Mouse (Mus musculus) thymus, postnatal 0 days (tissue): ENCODE results near the gene Wnk4. TPM values are rescaled to one million over a fixed set of nuclear protein-coding genes. Genes with fewer than 3 reads are reported as not detected.
A peak's percentile ranks its signal among the peaks of the same experiment; 100 is the strongest.

Source experiments
- DNase-seq: peaks from one replicate; pipeline ENCODE4 v3.0.0-alpha.2; 2015; ENCODE audit warnings: low spot score
- polyA plus RNA-seq: library from polyadenylated mRNA; unstranded; fragments of >200 nt; fragmentation: Nextera tagmentation; extraction: Ambion mirVana; gene quantifications from 2 replicates; pipeline ENCODE4 v1.2.1, GENCODE M21; 2015

The Wnk4 gene
- polyA plus RNA-seq, 1 experiment from 2014 or later, result 2.1 TPM

- DNase-seq, result no peak
Measured at GRCm38 (mm10) chr11:101238071-101238647, 22.2 kb upstream of the Wnk4 start.

- DNase-seq, result no peak
Measured at GRCm38 (mm10) chr11:101245071-101245470, 15.3 kb upstream of the Wnk4 start.

- peak; percentile 37 for DNase-seq
Measured at GRCm38 (mm10) chr11:101245855-101246701, 14.3 kb upstream of the Wnk4 start, which contains the start of gene Ramp2. TSS of gene Ramp2 (plus strand) at chr11:101246028.

DNA sequence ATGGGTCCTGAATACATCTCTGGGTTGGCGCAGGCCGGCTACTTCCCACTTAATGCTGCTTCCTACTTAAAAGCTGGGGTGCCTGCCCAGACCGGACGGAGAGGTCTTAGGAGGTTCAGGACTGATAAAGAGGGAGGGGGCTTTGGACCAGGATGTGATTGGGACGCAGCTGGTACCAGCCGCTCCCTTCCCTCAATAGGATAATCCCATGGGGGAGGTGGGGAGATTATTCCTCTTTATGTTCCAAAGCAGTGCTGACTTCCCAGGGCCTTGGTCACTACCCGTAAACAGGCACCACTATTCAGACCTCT is 13.7 kb upstream of the Wnk4 start:
- no peak for DNase-seq

DNA sequence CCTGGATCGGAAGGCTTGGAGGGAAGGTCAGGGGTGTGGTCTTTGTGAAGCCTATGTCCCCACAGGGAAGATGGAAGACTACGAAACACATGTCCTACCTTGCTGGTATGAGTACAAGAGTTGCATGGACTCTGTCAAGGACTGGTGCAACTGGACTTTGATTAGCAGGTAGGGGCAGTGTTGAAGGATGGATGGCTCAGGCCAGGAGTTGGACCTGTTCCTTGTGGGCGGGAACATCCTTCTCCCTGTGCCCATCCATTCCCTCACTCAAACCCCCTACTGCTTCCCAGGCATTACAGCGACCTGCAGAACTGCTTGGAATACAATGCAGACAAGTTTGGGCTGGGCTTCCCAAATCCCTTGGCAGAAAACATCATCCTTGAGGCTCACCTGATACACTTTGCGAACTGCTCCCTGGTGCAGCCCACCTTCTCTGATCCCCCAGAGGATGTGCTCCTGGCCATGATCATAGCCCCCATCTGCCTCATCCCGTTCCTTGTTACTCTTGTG is 12.8 kb upstream of the Wnk4 start:
- DNase-seq, result no peak

GRCm38 (mm10) chr11:101248258-101248994 is 11.9 kb upstream of the Wnk4 start:
- peak; percentile 61 for DNase-seq

- no peak for DNase-seq
Measured at GRCm38 (mm10) chr11:101251031-101251430, 9.3 kb upstream of the Wnk4 start.

DNA sequence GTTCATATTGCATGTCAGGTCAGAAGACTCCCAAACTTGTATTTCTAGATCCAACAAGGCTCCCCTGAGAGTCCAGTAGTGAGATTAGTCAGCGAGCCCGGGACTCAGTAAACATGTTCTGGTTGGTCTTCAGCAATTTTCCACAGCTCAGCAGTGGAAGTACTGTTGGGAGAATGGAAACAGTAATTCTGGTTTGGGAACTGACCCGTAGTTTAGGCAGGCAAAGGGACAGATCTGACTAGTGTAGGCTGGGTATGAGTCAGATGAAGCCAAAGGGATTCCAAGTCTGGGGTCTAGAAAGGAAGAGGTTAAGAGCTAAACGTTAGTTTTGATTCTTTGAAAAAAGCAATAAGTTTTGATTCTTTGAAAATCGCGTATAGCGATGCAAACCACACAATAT is 7.4 kb upstream of the Wnk4 start:
- DNase-seq, result no peak

GRCm38 (mm10) chr11:101253613-101254389 is 6.6 kb upstream of the Wnk4 start, which contains the start of gene Vps25:
TSS of gene Vps25 (plus strand) at chr11:101253707.
- DNase-seq, result peak; percentile 87

DNA sequence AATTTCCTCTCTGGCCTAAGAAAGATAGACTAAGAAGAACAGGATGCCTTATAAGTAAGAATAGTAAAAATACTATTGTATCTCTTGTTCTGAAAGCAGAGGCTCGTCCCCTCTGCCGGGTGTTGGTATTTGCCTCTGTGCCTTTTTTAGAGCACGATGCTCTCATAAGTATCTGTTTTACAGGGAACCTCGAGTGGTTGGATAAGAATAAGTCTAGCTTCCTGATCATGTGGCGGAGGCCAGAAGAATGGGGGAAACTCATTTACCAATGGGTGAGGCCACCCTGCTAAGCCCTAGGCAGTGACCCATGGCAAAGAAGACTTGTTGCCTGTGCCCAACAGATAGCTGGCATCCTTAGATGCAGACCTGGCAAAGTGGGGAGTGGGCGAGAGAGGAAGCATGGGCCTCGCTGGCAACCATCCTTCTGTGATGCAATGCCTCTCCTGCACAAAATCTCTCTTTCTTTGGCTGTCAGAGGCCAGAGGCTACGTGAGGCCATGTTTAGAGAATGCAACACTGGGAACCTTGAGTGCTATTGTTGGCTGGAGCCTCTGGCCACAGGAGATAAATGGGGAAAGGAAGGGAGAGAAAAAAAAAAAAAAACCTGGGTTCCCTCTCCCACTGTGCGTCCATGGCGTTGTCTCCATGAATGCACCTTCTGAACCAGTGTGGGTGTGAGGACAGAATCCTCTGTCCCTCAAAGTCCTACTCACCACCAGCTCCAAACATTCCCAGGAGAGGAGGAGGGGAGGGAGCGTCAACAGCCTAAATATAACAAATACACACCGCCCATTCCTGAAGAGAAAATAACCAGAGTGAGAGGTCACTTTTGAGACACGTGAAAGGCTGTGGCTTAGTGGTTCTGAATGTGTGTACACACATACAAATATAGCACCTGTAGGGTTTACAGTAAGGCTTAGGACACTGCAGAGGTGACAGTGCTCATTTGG is 4.3 kb upstream of the Wnk4 start:
- no peak for DNase-seq

DNA sequence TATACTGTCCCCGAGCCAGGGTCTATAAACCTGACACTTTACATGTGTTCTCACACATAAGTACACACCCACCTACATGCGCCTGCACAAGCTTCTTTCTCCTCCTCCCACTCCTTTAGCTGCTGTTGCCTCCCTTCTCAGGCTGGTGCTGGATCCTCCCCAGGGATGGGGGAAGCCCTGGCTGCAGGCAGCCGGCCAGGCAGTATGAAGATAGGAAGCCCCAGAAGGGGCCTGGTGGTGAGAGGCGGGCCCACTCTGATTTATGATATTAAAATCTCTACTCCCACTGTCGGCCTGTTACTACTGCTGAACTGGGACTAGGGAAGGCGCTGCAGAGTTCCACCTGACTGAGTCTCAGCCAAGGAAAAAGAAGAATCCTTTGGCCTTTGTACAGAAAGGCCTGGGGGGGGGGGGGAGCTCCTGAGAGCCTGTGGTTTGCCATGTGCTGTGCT is 1.1 kb upstream of the Wnk4 start:
- DNase-seq, result no peak

DNA sequence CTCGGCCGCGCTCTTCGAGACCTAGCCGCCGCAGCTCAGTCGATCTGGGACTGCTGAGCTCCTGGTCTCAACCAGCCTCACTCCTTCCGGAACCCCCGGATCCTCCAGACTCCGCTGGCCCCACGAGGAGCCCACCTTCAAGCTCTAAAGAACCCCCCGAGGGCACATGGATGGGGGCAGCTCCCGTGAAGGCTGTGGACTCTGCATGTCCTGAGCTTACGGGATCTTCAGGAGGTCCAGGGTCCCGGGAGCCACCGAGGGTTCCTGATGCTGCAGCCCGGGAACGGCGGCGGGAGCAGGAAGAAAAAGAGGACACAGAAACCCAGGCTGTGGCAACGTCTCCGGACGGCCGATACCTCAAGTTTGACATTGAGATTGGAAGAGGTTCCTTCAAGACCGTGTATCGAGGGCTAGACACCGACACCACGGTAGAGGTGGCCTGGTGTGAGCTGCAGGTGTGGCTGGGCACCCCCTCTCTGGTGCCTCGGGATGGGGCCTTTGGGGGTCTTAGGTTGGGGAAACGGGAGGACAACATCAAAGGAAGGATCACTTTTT is 536 bp downstream of the Wnk4 start:
- no peak for DNase-seq

DNA sequence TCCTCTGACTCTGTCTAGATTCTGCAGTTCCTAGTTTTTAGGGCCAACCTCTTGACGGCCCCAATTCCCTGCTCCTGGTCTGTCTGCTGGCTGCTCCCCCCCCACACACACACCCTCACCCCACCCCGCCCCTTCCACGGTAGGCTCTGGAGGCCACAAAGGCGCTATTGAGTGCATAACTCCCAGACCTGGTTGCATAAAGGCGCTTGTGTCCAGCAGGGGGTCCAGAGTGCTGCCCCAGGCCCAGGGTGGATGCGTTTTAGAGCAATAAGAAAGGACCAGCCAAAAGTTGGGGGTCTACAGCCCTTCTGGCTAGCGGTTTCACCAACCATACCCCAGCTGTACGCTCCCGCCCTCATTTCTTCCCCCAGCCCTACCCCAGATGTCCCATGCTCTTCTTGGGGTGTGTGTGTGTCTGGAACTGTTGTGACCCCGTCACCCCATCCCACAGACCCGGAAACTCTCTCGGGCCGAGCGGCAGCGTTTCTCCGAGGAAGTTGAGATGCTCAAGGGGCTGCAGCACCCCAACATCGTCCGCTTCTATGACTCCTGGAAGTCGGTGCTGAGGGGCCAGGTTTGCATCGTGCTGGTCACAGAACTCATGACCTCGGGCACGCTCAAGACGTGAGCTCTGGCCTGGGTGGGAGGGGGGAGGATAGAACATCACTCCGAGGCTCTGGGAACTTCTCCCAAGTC is 2.1 kb downstream of the Wnk4 start:
- DNase-seq, result no peak

GRCm38 (mm10) chr11:101263138-101263988 is 3.0 kb downstream of the Wnk4 start:
- no peak for DNase-seq

- no peak for DNase-seq
Measured at GRCm38 (mm10) chr11:101263989-101264280, 3.6 kb downstream of the Wnk4 start.

DNA sequence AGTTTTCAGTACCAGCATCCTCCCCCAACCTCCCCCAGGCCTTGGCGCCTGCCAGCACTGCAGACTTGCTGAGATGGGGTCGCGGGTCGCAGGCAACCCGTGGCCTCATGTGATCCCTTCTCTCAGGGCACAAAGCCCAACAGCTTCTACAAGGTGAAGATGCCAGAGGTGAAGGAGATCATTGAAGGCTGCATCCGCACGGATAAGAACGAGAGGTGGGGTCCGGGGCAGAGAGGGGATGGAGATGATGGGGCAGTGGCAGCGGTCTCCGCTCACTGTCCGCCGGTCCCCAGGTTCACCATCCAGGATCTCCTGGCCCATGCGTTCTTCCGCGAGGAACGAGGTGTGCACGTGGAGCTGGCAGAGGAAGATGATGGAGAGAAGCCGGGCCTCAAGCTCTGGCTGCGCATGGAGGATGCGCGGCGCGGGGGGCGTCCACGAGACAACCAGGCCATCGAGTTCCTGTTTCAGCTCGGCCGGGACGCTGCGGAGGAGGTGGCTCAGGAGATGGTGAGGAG is 4.6 kb downstream of the Wnk4 start:
- DNase-seq, result no peak

DNA sequence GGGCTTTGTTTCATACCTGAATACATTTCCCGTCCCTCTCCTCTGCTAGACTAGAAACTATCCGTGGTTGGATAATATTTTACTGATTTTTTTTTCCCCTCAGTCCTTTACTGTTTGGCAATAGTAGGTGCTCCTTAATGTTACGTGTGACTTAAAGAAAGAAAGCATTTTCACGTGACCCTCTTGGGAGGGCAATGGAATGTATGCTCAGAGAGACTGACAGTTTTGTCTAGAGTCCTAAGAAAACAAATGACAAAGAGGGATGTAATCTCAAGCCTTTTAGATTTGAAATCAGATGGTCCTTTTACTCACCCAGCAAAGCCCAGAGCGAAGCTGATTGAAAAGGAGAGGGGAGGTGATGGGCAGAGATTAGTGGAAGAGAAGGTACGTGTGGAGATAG is 5.5 kb downstream of the Wnk4 start:
- DNase-seq, result no peak

DNA sequence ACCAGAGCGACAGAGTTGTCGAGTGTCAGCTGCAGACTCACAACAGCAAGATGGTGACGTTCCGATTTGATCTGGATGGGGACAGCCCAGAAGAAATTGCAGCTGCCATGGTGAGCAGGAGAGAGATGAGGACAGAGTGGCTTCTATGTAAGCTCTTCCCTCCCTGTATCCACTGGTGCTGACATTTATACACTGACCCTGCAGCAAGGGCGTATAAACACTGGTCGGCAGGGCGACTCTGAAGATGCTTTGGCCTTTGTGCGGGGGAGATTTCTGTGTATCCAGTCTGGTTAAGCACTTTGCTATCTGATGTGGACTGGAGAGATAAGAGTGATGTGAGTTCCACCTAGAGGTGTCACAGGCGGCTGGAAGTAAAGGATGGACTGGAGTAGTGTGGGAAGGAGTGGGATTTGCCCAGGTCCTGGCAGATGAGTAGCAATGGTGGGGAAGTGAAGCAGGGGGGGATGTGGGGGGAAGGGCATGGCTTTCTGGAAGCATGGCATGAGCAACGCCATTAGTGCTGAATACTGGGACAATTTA is 9.3 kb downstream of the Wnk4 start:
- no peak for DNase-seq
